Mouse (Mus musculus) erythroblast, adult 5-6 weeks (primary cell): Measurements from ENCODE around the gene Tle3. TPM values are rescaled to one million over a fixed set of nuclear protein-coding genes. Genes with fewer than 3 reads are reported as not detected.

Experiments used
- ATAC-seq: replicated peaks from 2 replicates; pipeline ENCODE4 v1.8.0; 2016; ENCODE audit warnings: moderate number of reproducible peaks, mild to moderate bottlenecking, moderate TSS enrichment, inconsistent platforms; ENCODE audit not compliant: poor library complexity, low FRiP score, severe bottlenecking
- total RNA-seq, 2 experiments: library from RNA; stranded (forward) in 1 of 2; stranded (reverse) in 1 of 2; fragments of 150-400 nt in 1 of 2; fragments of 200-764, 138-1000 nt in 1 of 2; gene quantifications; 2 replicates each; pipeline versions ENCODE4 v1.2.3 to v1.2.4; 2015 to 2017; ENCODE audit warnings: low replicate concordance in 2 of 2

The Tle3 gene
- total RNA-seq, 2 experiments from 2014 or later: 10.8 to 11.6 TPM

DNA sequence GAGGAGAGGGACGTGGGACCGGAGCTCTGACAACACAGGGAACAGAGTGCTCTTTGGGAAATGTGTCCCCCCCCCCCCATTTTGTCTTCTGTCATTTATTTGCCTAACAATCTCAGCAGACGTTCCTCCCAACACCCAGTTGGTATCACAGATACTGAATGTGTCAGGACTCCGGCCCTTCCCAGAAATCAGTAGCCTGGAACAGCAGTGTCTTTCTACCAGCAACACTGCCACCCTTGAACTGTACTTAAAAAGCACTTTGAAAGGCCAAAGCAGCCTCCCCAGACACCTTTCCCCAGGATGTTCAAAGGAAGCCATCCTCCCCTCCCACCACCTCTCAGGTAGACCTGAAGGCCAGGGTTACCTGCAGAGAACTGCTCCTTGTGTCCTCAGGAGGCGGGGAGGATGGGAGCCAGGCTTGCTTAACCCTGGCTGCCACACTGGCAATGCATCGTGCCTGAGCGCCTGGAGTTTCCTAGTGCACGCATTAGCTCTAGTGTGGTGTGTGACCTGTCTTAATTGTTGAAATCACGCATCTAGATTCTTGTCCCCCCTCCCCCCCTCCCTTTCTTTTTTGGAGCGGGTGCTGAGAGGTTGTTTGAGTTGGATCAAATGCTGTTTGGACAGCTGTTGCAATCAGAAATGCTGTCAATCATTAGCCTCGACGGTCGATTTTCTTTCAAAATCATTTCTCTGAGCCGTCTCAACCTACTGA is 16.7 kb downstream of the Tle3 start:
- ATAC-seq: no peak

DNA sequence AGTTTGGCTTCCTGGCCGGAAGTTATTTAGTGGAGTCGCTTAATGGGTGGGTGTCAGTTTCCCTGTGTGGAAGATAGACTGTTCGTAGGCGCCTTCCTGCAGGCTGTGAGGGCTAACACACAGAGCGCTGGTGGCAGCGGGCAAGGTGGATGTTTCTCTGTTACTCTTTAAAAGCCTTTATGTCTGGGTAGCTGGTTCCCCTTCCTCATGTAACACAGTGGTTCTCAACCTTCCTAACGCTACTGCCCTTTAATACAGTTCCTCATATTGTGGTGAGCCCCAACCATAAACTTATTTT is 17.2 kb downstream of the Tle3 start:
- no peak for ATAC-seq

DNA sequence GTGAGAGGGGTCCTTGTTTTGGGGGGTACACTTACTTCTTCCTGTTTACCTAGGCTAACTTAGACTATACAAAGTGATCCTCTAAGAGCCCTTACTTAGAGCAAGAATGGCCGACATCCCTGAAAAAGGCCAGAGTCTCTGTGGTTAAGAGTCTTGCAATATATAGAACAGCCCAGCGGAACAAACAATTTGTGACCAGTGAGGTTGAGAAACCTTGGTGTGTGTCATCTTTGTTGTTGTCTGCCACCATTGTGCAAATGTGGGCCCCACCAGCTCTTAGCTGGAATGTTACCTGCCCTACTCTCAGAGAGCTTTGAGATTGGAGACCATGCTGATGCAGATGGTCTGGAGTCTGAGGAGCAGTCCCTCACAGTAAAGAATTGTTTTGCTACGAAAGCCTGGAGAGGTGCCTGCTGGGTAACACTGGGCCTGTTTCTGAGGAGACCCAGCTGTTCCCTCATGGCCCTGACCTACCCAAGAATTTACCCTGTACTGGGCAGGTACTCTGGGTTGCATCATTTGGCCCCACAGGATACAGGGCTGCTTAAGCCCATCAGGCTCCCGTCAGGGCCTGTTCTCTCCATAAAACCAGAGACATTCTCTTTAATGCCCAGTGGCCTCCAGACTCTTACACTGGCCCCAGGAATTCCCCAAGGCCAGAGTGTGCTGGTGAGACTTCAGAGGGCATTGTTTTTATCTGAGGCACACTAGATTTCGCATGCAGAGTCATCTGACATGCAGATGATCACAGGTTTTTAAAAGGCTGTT is 19.6 kb downstream of the Tle3 start:
- no peak for ATAC-seq

DNA sequence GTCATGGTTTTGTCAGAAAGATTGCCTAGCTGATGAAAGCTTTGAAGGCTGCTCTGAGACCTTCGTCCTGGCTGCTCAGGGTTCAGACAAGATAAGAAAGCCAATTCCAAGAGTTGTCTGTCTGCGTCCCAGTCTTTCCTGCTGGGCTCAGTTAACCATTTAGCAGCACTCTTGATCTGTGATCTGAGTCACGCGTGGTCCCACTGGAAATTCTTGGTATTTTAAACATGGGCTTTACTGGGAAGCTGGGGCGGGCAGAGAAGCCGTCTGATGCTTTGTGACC is 20.1 kb downstream of the Tle3 start:
- ATAC-seq: no peak

DNA sequence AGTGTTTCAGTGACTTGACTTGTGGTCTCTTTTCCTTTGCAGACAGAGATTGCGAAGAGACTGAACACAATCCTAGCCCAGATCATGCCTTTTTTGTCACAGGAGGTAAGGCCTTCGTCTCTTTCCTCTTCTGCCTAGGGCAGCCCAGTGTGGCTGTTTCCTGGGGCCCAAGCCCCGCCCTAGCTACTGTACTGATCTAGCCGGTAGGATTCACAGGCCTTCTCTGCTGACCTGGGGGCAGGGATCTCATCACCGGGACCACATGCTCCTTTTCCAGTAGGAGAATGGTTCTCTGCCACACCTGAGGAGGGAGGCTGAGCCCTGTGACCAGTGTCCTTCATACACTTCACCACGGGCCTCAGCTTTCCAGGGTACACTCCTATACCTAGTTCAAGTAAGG is 21.0 kb downstream of the Tle3 start:
- no peak for ATAC-seq

DNA sequence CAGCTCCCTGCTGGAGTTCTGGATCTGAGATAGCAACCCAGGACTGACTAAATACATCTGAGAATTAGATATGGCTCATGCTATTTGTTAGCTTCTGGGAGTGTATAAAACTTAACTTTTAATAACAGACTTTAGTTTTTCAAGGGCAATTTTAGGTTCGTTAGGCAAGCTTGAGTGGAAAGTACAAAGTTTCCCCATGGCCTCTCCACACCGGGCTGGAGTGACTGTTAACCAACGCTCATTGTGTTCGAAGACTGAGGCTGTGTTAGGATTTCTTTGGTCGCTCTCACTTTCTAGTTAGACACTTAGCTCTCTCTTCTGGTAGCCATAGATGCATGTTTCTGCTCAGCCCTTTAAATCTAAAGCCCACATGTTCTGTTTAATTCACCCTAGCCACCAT is 21.7 kb downstream of the Tle3 start:
- ATAC-seq: no peak

DNA sequence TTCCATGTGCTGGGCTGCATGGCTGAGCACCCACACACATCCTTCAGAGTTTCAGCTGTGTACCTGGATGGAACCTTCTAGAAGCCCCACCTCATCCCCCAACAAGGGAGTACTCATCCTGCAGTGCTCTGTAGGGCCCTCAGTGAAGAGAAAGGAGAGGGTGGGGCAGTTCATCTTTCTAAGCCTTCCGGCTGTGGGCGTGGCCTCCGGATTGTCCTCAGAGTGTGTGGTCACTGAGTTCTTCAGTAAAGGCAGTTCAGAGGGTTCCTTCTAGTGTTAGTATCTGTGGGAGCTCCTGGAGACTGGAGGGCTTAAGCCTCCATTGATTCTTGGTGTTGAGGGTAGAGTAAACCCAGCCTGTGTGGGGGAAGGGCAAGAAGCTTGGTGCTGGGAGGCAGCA is 22.9 kb downstream of the Tle3 start:
- ATAC-seq: no peak

DNA sequence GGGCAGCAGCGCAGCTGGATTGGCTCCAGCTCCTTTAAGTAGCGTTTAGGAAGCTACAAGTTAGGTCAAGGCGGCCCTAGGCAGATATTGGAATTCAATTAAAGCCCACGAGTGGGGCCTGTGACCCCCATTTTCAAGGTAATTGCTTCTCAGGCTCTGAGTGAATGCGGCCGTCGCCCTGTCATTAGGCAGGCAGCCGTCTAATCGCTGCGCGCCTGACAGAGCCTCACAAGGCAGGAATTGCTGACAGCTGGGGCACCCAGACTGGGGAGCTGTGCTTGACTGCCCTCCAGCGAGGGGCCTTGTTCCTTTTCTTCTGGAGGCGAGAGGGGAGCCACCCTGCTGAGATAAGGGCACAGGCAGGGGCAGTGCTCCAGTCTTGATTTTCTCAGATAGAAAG is 24.3 kb downstream of the Tle3 start:
- ATAC-seq: no peak

DNA sequence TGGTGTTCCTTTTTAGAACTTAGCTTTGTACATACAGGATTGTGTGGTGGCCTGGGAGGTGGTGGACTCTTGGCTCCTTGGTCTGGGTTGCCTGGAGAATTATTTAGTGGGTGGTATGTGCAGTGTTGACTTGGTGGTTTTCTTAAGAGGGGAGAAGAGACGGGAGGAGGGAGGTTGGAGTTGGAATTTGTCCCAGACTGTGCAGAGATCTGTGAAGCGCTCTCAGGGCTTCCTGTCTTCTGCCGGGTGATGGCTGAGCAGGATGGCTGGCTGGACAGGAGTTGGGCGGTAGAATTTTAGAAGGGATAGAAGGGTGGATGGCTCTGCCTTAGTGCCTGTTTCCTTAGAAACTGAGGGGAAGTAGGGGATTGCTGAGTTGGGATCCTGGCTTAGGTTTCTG is 25.0 kb downstream of the Tle3 start:
- no peak for ATAC-seq

DNA sequence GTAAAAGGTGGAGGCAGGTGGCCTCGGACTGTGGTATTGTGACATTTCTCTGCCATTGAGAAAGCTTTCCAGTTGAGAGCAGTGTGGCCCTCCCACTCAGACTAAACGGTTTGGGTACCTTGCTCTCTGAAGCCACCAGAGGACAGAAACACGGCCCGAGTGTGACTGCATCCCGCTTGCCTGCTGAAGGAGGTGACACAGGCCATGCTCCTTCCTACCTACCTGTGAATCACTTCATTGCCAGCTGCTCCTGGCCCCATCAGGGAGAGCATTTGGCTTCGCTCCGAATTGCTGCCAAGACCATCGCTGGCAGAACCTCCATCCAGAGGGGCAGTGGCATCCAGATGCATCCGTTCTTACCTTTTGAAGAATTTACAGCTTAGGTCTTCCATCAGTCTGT is 26.0 kb downstream of the Tle3 start:
- no peak for ATAC-seq

DNA sequence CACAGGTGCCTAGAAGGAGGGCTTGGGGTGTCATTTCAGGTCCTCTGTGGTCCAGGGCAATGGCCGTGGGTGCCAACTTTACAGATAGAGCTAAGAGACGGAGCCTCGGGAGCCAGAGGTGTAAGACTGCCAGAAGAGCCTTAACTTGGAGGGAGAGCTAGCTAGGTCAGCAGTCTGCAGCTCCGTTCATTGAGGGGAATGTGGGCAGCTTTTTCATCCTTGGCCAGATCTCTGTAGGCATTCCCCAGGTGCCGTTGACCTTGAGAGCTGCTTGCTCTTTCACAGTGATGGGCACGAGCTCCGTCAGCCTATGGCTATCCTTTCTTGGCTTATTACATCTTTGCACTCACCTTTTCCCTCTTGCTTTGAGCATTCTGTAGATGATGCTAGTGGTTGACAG is 28.0 kb downstream of the Tle3 start:
- no peak for ATAC-seq

DNA sequence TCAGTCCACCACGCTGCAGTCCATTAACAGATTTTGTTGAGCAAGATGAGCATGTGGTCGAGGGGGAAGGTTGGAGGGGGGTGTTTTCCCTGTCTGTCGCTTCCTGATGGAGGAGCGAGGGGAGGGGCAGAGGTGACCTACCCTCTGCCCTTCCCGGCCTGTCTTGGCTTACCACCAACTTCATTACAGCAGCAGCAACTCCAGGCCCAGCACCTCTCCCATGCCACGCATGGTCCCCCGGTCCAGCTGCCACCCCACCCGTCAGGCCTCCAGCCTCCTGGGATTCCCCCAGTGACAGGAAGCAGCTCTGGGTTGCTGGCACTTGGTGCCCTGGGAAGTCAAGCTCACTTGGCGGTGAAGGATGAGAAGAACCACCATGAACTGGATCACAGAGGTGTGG is 29.5 kb downstream of the Tle3 start:
- ATAC-seq: no peak

DNA sequence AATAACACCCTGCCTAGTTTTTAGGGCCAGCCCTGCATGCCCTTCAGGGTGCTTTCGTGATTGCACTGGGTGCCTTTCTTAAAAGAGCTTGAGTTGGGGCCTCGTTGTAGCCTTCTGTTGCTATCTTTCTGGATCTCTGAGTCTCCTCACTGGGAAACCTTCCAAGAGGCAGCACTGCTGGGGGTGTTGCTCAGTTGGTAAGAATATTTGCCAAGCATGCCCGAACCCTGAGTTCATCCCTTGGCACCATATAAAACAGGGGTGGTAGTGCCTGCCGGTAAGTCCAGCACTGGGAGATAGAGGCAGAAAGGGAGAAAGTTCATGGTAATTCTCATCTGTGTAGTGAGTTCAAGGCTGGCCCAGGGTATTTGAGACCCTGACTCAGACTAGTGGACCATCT is 30.1 kb downstream of the Tle3 start:
- ATAC-seq: no peak

DNA sequence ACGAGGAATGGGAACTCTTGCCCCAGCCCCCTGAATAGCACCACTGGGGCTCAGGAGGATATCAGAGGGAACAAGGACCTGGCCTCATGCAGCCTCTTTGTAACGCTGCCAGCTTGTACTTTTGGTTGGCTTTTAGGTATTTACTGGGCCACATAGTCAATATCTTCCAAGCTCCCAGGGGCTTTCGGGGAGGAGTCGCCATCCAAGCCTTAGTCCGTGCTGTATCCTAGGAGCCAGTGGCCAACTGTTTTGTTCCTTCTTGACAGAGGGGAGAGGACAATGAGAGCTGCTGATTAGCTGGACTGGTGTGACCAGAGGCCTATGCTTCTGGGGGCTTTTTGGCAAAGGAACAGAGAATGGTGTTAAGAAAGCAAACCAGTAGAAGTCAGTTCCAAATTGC is 30.6 kb downstream of the Tle3 start:
- no peak for ATAC-seq

DNA sequence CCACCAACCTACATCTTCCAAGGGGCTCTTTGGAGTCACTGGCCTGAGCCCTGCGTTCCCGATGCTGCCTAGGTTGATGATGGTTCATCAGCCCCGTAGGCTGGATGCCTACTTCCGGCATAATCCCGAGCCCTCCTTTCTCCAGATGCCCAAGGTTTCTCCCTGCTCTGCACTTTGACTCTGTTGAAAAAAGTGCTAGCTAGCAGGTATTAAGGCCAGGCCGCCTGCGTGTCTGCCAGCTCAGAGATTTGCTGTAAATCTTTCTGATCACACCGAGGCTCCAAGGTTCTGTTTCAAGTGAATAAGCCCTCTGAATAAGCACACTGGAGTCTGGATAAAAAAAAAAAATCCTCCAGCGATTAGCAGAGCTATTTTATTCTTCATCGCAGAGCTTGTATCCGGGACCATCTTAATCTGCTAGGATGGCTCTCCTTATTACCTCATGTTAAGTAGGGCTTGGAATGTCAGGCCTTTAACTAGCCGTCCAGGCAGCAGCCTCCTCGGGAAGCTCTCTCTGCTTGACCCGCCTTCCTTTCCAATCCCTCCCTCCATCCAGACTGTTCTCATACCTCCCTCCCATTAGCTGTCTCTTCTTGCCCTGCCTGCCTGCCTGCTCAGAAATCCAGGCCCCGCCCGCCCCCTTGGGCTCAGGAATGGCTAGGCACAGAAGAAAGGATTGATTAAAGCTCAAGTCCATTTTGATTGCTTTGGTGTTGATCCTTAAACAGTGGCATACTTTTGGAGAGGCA is 31.9 kb downstream of the Tle3 start:
- ATAC-seq: no peak

DNA sequence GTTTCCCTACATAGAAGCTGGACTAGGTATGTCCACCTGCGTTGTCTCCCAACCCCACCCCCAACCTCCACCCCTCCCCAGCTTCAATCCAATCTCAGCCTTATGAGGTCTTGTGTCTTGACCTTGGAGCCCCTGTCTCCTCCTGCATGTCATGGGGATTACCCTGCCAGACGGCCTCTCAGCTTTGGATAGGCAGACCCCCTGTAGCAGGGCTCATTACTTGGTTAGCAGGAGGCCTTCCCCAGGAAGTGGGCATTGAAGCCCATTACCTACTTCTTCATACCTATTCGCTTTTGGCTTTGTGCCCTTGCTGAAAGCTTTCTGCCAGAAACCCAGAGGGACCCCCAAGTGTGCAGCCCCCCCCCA is 32.4 kb downstream of the Tle3 start:
- no peak for ATAC-seq

DNA sequence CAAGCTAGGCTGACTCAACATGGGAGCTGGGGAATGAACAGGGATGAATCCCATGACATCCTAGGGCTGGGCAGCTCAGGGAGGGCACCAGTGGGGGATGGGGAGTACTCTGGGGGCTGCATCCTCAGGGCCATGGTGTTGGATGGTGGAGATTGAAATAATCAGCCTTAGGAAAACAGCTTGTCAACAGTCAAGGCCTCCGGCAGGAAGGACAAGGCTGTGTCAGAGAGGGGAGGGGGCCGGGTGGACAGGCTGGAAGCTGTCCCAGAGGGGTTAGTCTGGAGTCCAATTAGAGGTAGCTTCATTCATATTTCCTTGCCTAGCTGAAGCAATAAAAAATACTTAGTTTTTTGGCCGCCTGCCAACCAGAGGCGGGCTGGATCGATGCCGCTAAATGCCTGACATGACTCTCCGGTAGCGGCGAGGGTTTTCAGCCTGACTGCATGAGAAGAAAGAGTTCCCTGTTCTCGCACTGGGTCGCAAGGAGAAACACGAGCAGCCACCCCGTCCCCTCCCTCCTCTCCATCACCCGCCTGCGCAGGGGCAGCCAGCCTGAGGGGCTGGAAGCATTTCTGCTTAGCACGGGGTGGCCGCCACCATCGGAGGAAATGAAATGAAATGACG is 32.9 kb downstream of the Tle3 start:
- no peak for ATAC-seq

DNA sequence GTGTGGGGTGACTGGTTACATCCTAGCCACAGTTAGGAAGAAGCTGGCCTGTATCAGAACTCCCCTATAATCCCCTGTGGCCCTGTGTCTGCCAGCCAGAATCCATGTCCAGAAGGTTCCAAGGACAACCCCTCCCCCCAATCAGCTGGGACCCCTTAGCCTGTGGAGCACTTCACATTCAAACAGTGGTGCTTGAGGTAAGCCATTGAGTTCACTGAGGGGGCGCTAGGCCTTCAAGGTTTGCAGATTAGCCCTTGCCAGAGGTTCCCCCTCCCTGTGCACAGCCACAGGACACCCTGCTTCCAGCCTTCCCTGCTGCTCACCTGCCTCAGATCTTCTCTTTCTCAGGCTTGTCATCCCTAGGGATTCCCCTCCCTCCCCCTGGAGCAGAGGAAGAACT is 34.2 kb downstream of the Tle3 start:
- ATAC-seq: no peak

DNA sequence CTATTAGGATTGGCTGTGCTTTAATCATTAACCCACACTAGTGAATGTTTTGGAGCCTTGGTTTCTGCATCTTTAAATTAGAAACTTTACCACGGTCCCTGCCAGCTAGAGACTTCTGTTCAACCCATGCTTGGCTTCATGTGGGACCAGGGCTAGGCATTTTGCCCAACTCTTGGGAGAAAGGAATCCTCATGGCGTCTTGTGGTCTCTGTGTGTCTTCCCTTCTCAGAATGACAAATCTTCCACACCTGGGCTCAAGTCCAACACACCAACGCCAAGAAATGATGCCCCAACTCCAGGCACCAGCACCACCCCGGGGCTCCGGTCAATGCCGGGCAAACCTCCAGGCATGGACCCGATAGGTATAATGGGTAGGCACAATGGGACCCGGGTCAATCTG is 36.9 kb downstream of the Tle3 start:
- no peak for ATAC-seq

DNA sequence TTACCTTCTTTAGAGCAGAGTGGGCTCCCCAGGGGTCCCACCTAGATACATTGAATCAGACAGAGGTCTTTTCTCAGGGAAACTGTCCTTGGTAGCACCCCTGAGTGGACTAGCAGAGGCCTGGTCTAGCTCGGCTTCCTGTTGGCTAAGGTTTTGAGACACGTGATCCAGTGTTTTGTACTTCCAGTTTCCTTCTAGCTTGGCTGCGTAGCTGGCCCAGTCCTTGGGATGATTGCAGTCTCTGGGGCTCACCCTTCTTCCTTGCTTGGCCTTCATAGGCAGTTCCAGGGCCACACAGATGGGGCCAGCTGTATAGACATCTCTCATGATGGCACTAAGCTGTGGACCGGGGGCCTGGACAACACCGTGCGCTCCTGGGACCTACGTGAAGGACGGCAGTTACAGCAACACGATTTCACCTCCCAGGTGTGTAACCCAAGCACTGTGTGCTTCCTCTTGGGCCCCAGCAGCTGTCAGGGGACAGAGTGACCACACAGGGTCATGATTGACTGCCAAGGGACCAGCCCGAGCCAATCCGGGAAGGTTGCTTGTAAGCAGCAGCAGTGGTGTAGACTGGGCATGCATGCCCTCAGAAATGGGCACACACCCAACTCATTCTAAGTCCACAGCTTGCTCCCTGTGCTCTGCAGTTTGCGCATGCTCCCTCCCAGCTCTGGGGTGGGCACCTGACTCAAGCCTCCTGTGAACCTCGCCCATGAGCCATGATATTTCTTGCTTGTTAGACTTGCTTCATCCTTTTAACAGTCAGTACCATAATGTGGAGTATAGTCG is 41.7 kb downstream of the Tle3 start:
- no peak for ATAC-seq
